Mouse (Mus musculus): ENCODE data around the gene Mbd6. TPM values are rescaled to one million over a fixed set of nuclear protein-coding genes. Genes with fewer than 3 reads are reported as not detected.

Gene Mbd6
- total and polyA plus RNA-seq, 3 experiments: 19.2 to 22.3 (median 20.4) TPM

DNA sequence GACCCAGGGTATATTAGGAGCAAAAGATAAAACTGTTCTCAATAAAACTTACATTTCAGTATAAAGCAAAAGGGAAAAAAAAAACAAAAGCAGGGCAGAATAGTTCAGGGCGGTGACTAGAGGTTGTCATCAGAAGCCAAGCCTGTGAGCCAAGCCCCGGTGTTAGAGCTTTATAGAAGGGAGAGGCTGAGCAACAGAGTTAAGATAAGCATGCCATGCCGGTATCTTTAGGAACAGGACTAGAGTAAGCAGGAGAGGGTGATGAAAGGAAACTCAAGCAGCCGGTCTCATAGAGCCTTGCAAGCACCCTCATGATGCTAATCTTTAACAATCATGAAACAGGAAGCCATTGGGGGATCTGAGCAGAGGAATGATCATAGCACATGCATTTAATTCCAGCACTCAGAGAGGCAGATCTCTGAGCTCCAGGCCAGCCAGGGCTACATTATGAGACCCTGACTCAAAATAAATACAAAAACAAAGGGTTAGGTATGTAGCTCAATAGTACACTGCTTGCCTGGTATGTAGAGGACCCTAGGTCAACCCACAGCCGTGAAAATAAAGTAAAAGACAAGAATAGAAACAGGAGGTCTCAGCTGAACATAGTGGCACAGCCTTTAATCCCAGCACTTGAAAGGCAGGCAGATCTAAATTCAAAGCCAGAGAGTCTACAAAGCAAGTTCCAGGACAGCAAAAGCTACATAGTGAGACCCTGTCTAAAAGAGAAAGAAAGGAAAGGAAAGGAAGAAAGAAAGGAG is 3.2 kb upstream of the Mbd6 start:
- intact Hi-C loops (cut with DNase I): loop anchor here (1.0 to 2.0 kb wide), 2 partner anchors 19 to 44 kb away; partner anchors contain the start of gene Mars
- H3K27me3 ChIP-seq (ENCODE audit: control insufficient read depth, insufficient read depth, low read length): no peaks in the 10 kb centered on the region
- peak overlapping the region; percentile 92 for H3K27ac ChIP-seq
- H3K4me3 ChIP-seq: peak overlapping the region; percentile 72
- WGBS: 5% methylated on average over 5 of the region's 5 CpGs
- H3K79me2 ChIP-seq (replicated peaks; ENCODE audit: control insufficient read depth, insufficient read depth, low read length): no peaks in the 10 kb centered on the region
- no peak for DNase-seq
- TF ChIP-seq CTCF (IDR thresholded peaks at IDR 0.05): no peak
- peaks cover 26% of the 10 kb centered on the region for H3K36me3 ChIP-seq (ENCODE audit: control insufficient read depth, insufficient read depth, low read length)
- H3K9ac ChIP-seq (ENCODE audit: low read depth, low read length): peak overlapping the region; percentile 48
- peaks cover 23% of the 10 kb centered on the region for H3K4me1 ChIP-seq (ENCODE audit: control insufficient read depth, insufficient read depth, low read length)

DNA sequence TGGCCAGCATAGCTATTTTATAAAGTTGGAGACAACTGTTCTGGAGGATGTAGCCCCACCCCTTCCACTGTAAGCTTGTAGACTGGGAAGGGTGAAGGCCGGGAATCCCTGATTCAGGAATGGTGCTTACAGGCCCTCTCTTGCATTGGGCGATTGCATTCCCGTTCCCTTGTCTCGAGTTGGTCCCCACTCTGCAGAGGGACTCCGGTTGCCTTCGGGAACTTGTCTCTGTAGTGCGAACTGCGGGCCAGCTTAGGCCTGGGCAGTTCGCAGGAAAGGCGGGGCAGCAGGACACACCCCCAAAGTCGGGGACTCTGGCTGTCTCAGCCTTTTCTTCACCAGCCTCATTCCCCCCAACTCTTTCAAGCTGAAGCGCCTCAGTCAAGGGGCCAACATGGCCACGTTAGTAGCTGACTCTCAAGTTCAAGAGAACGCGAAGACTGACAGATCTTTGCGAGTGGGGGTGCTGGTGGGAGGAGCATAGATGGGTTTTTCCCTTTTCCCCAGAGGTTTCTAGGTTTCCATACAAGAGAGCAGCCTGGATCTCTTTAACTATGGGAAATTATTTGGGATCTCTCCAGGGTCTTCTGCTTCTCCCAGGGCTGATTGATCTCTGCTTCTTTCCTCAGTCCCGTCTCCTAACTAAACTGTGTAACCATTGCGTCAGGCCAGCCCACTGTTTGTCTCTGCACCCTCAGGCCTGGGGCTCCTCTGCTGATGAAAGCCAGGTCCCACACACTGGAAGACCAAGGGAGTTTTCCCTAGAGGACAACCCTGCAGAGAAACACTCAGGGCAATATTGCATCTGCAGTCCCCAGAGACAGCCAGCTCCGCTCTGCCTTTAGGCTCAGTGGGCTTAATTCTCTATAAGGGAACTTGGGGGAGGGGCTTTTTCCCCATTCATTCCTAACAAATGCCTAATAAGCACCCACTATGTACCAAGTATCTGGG is 2.4 kb upstream of the Mbd6 start:
- Histone ChIP-seq H3K27me3 (ENCODE audit: control insufficient read depth, insufficient read depth, low read length) (no peaks in the 10 kb centered on the region), H3K9ac (ENCODE audit: low read depth, low read length) (peak overlapping the region; percentile 80), H3K36me3 (ENCODE audit: control insufficient read depth, insufficient read depth, low read length) (peaks cover 21% of the 10 kb centered on the region), H3K4me1 (ENCODE audit: control insufficient read depth, insufficient read depth, low read length) (peaks cover 25% of the 10 kb centered on the region), H3K79me2 (replicated peaks; ENCODE audit: control insufficient read depth, insufficient read depth, low read length) (no peaks in the 10 kb centered on the region), H3K27ac (peak overlapping the region; percentile 92), H3K4me3 (peak overlapping the region; percentile 72)
- no peak for TF ChIP-seq POLR2A (IDR thresholded peaks at IDR 0.05; ENCODE audit: insufficient read depth, low read depth, low read length)
- peak; percentile 51; the same call in 1 of the 2 replicates for TF ChIP-seq EP300 (IDR thresholded peaks at IDR 0.05; ENCODE audit: insufficient read depth, low read depth, low read length)
- intact Hi-C loops (cut with DNase I): loop anchor here (2.0 kb wide), 1 partner anchor 20 kb away; the partner anchor contains the start of gene Mars
- 2% methylated on average over 19 of the region's 19 CpGs for WGBS
- peak; percentile 81 to 82 for DNase-seq

GRCm38 (mm10) chr10:127290307-127290929 is 1.6 kb upstream of the Mbd6 start:
- Histone ChIP-seq H3K27me3 (ENCODE audit: control insufficient read depth, insufficient read depth, low read length) (no peaks in the 10 kb centered on the region), H3K36me3 (ENCODE audit: control insufficient read depth, insufficient read depth, low read length) (peaks cover 17% of the 10 kb centered on the region), H3K79me2 (replicated peaks; ENCODE audit: control insufficient read depth, insufficient read depth, low read length) (no peaks in the 10 kb centered on the region), H3K9ac (ENCODE audit: low read depth, low read length) (peak overlapping the region; percentile 80), H3K4me3 (peak overlapping the region; percentile 87), H3K4me1 (ENCODE audit: control insufficient read depth, insufficient read depth, low read length) (peaks cover 25% of the 10 kb centered on the region), H3K27ac (peak overlapping the region; percentile 93)
- under 1% methylated on average over 47 of the region's 47 CpGs for WGBS
- TF ChIP-seq EP300 (IDR thresholded peaks at IDR 0.05; ENCODE audit: insufficient read depth, low read depth, low read length) (peak; percentile 72; the same call in 1 of the 2 replicates), CTCF (IDR thresholded peaks at IDR 0.05) (no peak), POLR2A (IDR thresholded peaks at IDR 0.05; ENCODE audit: insufficient read depth, low read depth, low read length) (peak; percentile 100)
- intact Hi-C loops (cut with DNase I): loop anchor here (2.0 kb wide), 1 partner anchor 20 kb away; the partner anchor contains the start of gene Mars
- DNase-seq: peak; percentile 99 to 100

GRCm38 (mm10) chr10:127289573-127290191 is 864 bp upstream of the Mbd6 start:
- H3K79me2 ChIP-seq (replicated peaks; ENCODE audit: control insufficient read depth, insufficient read depth, low read length): no peaks in the 10 kb centered on the region
- peak overlapping the region; percentile 87 for H3K4me3 ChIP-seq
- DNase-seq: peak; percentile 73 to 82
- peak overlapping the region; percentile 93 for H3K27ac ChIP-seq
- WGBS: under 1% methylated on average over 15 of the region's 15 CpGs
- TF ChIP-seq POLR2A (IDR thresholded peaks at IDR 0.05; ENCODE audit: insufficient read depth, low read depth, low read length) (peak; percentile 49), CTCF (IDR thresholded peaks at IDR 0.05) (no peak), EP300 (IDR thresholded peaks at IDR 0.05; ENCODE audit: insufficient read depth, low read depth, low read length) (peak; percentile 89)
- H3K27me3 ChIP-seq (ENCODE audit: control insufficient read depth, insufficient read depth, low read length): no peaks in the 10 kb centered on the region
- peaks cover 13% of the 10 kb centered on the region for H3K36me3 ChIP-seq (ENCODE audit: control insufficient read depth, insufficient read depth, low read length)
- intact Hi-C loops (cut with DNase I): loop anchor here (2.0 kb wide), 1 partner anchor 21 kb away; the partner anchor contains the start of gene Mars
- H3K9ac ChIP-seq (ENCODE audit: low read depth, low read length): peak overlapping the region; percentile 65
- peaks cover 22% of the 10 kb centered on the region for H3K4me1 ChIP-seq (ENCODE audit: control insufficient read depth, insufficient read depth, low read length)

DNA sequence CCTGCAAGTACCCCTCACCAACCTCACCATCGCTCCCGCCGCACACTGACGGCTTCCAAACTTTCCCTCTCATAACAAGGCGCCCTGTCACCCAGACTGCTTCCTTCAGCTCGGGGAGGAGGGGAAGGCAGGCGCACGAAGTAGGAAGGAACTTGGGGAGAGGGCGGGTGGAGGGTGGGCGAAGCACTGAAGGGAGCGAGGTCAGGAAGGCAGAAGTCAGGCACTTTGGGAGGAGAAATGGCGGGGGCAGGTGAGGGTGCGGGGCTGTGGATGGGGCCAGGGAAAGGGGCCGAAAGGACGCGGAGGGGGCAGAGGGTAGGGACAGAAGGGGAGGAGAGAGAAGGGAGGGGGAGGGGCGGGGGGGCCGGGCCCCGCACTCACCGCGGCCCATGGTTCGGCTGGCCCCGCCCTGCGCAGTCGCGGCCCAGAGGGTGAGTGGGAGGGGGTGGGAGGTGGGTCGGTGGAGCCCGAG is 454 bp downstream of the Mbd6 start:
- H3K4me3 ChIP-seq: peak overlapping the region; percentile 87
- H3K79me2 ChIP-seq (replicated peaks; ENCODE audit: control insufficient read depth, insufficient read depth, low read length): no peaks in the 10 kb centered on the region
- 2% methylated on average over 23 of the region's 28 CpGs for WGBS
- peak overlapping the region; percentile 93 for H3K27ac ChIP-seq
- intact Hi-C loops (cut with DNase I): loop anchor here (1.0 kb wide), 1 partner anchor 22 kb away; the partner anchor contains the start of gene Dctn2
- peak overlapping the region; percentile 83 for H3K9ac ChIP-seq (ENCODE audit: low read depth, low read length)
- peaks cover 1% of the 10 kb centered on the region for H3K36me3 ChIP-seq (ENCODE audit: control insufficient read depth, insufficient read depth, low read length)
- peaks cover 21% of the 10 kb centered on the region for H3K4me1 ChIP-seq (ENCODE audit: control insufficient read depth, insufficient read depth, low read length)
- no peak for TF ChIP-seq CTCF (IDR thresholded peaks at IDR 0.05)
- peak; percentile 45; the same call in 1 of the 2 replicates for TF ChIP-seq POLR2A (IDR thresholded peaks at IDR 0.05; ENCODE audit: insufficient read depth, low read depth, low read length)
- TF ChIP-seq EP300 (IDR thresholded peaks at IDR 0.05; ENCODE audit: insufficient read depth, low read depth, low read length): no peak
- DNase-seq: no peak
- no peaks in the 10 kb centered on the region for H3K27me3 ChIP-seq (ENCODE audit: control insufficient read depth, insufficient read depth, low read length)

Data from heart, adult 2 months (tissue).